17 mouse cellular contexts compared by ENCODE assay signal in genomic region chr16:97353013-97353412, GRCm38 (mm10).
"Had no signal": no experiment of that assay in that cellular context is flagged by ENCODE, and none has a peak within 500 bp of the region (broad histone marks: within the 10 kb centered on the region; RNA-seq: fewer than 3 reads in every experiment).

No protein-coding gene starts in this region.

- DNase-seq: kidney, adult 2 months; kidney, postnatal 25 days; layer of hippocampus, adult 9-11 months; lung, adult 18-20 months; lung, postnatal 10 days; lung, postnatal 36 days; midbrain, embryonic 14.5 days; right cerebral cortex, postnatal 25 days; spleen, adult 18-20 months; thymus, postnatal 25 days had no signal

- H3K9ac ChIP-seq: lung, embryonic 15.5 days had no signal

- H3K4me2 ChIP-seq: lung, embryonic 15.5 days; midbrain, embryonic 11.5 days had no signal

- H3K27ac ChIP-seq: kidney, postnatal 0 days; layer of hippocampus, adult 2 months; lung, embryonic 15.5 days had no signal

- H3K4me3 ChIP-seq: layer of hippocampus, adult 2 months; lung, embryonic 15.5 days; megakaryocyte, embryonic 14.5 days had no signal

- ATAC-seq: hindbrain, embryonic 16.5 days; intestine, embryonic 16.5 days had no signal

- H3K9me3 ChIP-seq: lung, embryonic 15.5 days; megakaryocyte, embryonic 14.5 days had no signal

- H3K36me3 ChIP-seq: lung, embryonic 15.5 days had no signal
